Mouse (Mus musculus) liver, embryonic 11.5 days (tissue): ENCODE measurements at regions not wholly inside any gene's neighbourhood (a gene's known extent, or its start where the extent isn't known, plus 50 kb on each side); places are given as distances from the start of the nearest gene placed in this dataset.
A peak's percentile ranks its signal among the peaks of the same experiment; 100 is the strongest.

Experiments
- ATAC-seq: fragments of 200-750 bp; cut with Nextera tagmentation; replicated peaks from 2 replicates; pipeline ENCODE4 v1.8.0; 2017; ENCODE audit warnings: moderate number of reproducible peaks, mild to moderate bottlenecking, moderate TSS enrichment, moderate library complexity; ENCODE audit not compliant: low FRiP score
- DNase-seq: peaks from one replicate; pipeline ENCODE4 v3.0.0-alpha.2; 2017; ENCODE audit warnings: low spot score
- H3K27ac ChIP-seq: fragments of 300-500 bp; sonication (generic); 2 replicates; pipeline ENCODE4 v1.5.1; 2014; ENCODE audit warnings: mild to moderate bottlenecking, low read depth, low read length, control low read depth
- H3K27me3 ChIP-seq: fragments of 300-500 bp; sonication (generic); replicated peaks from 2 replicates; pipeline ENCODE4 v1.6.1; 2014; ENCODE audit warnings: low read length, mixed read lengths; ENCODE audit not compliant: control insufficient read depth, insufficient read depth
- H3K36me3 ChIP-seq: fragments of 300-500 bp; sonication (generic); 2 replicates; pipeline ENCODE4 v1.6.1; 2014; ENCODE audit warnings: mild to moderate bottlenecking, low read length, moderate library complexity, mixed read lengths; ENCODE audit not compliant: control insufficient read depth, insufficient read depth
- H3K4me1 ChIP-seq: fragments of 300-500 bp; sonication (generic); replicated peaks from 2 replicates; pipeline ENCODE4 v1.6.1; 2014; ENCODE audit warnings: low read length, mixed read lengths; ENCODE audit not compliant: control insufficient read depth, insufficient read depth
- H3K4me2 ChIP-seq: fragments of 300-500 bp; sonication (generic); 2 replicates; pipeline ENCODE4 v1.6.1; 2014; ENCODE audit warnings: mild to moderate bottlenecking, control low read depth, moderate library complexity
- H3K4me3 ChIP-seq: fragments of 300-500 bp; sonication (generic); 2 replicates; pipeline ENCODE4 v1.5.1; 2014; ENCODE audit warnings: low read depth, low read length, control low read depth
- H3K9ac ChIP-seq: fragments of 300-500 bp; sonication (generic); 2 replicates; pipeline ENCODE4 v1.6.1; 2014; ENCODE audit warnings: low read depth, low read length, control low read depth
- H3K9me3 ChIP-seq: fragments of 300-500 bp; sonication (generic); 2 replicates; pipeline ENCODE4 v1.6.1; 2016; ENCODE audit warnings: low read length, inconsistent platforms, mixed read lengths; ENCODE audit not compliant: control insufficient read depth
- WGBS: fragments of 180-500 bp; shearing (Covaris S2); extraction: QIAGEN DNeasy Blood & Tissue Kit; methylation state at CpG from one replicate; pipeline ENCODE4 v1.1.7; 2014; 5-methylcytosine and 5-hydroxymethylcytosine counted together

DNA sequence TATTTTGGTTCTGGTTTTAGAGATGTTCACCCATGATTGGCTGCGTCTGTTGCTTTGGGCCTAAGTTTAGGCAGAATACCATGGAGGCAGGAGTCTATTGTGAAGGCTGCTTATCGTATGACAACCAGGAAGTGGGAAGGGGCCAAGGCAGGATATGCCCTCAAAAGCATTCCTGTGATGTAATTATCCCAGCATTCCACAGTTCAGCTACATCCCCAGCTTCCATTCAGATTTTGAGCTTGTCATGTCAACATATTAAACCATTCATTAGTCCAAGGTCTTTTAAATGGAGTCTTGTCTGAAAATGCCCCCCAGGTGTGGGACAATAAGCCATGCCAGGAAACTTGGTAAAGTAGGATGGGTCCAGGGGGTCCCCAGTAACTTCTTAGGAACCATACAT lies 79.3 kb upstream of the Ralgps2 start:
- WGBS, result 80% methylated on average over 2 of the region's 2 CpGs
- H3K9me3 ChIP-seq, result no peaks in the 10 kb centered on the region
- no peak overlapping the region for H3K9ac ChIP-seq
- no peak overlapping the region for H3K27ac ChIP-seq
- no peaks in the 10 kb centered on the region for H3K27me3 ChIP-seq
- H3K4me1 ChIP-seq, result peaks cover 5% of the 10 kb centered on the region; the same call in 1 of the 2 replicates
- no peaks in the 10 kb centered on the region for H3K36me3 ChIP-seq
- ATAC-seq, result no peak
- DNase-seq, result no peak
- H3K4me2 ChIP-seq, result no peak overlapping the region
- no peak overlapping the region for H3K4me3 ChIP-seq

DNA sequence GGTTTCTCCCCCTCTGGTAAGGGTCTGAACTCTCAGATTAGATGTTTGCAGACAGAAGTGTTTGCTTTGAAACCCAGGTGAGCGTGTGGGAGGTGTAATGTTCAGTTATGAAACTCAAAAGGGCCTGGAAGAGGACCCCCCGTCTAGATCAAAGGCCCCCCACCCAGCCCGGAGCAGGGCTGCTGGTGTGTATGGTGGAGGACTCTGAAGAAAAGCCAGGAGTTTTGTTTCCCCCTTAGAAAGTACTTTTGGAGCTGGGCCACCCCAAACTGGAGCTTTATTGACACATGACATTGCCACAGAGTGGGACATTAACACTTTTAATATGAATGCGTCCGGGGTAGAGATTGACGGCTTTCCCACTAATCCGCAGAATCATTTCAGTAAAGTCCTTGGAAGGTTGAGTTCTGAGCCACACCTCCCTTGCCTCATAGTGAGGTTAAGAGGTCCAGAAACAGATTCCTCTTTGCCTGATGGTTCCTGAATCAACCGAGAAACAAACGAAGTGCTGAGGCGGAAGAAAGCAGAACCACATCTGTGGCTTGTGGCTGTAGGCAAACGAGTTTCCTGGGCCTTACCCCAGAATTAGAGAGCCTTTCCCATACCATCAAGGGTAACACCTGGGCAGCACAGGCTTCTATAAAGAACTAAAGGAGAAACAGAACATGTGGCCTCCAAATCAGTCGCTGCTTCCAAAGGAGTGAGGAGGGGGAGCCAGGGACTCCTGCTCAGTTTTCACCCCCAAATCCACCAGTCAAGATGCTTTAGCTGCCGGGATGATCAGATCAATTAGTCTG lies 78.0 kb upstream of the Ralgps2 start:
- ATAC-seq (no peak), DNase-seq (no peak)
- Histone ChIP-seq H3K4me2 (no peak overlapping the region), H3K4me1 (peaks cover 5% of the 10 kb centered on the region; the same call in 1 of the 2 replicates), H3K27me3 (no peaks in the 10 kb centered on the region), H3K4me3 (no peak overlapping the region), H3K27ac (peak overlapping the region; percentile 46; the same call in 1 of the 2 replicates), H3K9ac (no peak overlapping the region), H3K9me3 (no peaks in the 10 kb centered on the region), H3K36me3 (no peaks in the 10 kb centered on the region)
- 67% methylated on average over 13 of the region's 13 CpGs for WGBS

DNA sequence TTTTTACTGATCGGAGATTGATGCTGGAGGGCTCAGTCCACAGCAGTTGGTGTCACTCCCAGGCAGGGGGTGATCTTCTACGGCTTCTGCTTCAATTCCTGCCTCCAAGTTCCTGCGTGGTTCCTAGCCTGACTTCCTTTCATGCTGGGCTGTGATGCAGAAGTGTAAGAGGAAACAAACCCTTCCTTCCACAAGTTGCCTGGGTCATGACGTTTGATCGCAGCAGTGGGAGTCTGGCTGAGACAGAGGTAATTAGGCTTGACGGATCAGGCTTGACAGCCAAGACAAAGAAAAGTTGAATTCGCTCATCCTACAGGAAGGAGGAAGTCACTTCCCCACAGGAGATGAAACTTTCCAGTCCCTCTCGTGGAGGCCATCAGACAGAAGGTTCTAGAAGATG lies 77.2 kb upstream of the Ralgps2 start:
- ATAC-seq (no peak), DNase-seq (no peak)
- Histone ChIP-seq H3K9ac (no peak overlapping the region), H3K36me3 (no peaks in the 10 kb centered on the region), H3K4me3 (no peak overlapping the region), H3K27ac (no peak overlapping the region), H3K27me3 (no peaks in the 10 kb centered on the region), H3K4me1 (peaks cover 5% of the 10 kb centered on the region; the same call in 1 of the 2 replicates), H3K4me2 (no peak overlapping the region), H3K9me3 (no peaks in the 10 kb centered on the region)
- WGBS, result 42% methylated on average over 8 of the region's 8 CpGs

DNA sequence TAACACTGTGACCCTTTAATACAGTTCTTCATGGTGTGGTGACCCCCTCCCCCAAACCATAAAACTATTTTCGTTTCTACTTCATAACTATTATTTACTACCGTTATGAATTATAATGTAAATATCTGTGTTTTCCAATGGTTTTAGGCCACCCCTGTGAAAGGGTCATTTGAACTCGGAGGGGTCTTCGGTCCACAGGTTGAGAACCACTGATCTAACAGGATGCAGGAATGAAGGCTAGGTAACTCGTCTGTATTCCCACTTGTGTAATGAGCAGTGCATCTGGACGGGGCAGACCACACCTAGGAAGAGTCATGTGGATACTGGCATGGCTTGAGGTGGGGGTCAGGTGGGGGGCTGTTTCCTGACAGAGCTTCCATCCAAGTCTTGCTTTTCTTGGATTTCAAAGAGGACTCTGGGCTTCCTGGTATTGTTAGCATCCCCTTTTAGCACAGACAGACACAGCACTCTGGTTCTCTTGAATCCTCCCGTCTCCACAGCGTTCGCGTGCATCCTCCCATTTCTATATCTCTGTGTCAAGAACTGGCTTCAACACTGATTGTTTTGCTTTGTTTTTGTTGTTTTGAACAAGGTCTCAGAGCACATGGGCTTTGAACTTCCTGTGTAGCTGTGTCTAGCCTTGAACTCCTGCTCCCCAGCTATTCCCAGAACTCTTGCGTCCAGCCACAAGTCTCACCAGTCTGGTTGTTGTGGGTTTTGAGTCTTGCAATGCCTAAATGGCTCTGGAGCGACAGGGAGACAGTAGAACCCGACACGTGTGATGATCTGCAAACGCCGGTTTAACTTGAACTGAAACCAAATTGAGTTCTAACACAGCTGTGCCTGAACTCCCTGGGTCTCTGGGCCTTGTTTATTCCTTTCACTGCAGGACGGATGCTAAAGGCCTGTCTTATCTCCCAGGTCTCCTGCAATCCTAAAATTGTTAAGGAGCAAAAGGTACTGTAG lies 75.4 kb upstream of the Ralgps2 start:
- Histone ChIP-seq H3K4me1 (peaks cover 5% of the 10 kb centered on the region; the same call in 1 of the 2 replicates), H3K9me3 (no peaks in the 10 kb centered on the region), H3K9ac (no peak overlapping the region), H3K36me3 (no peaks in the 10 kb centered on the region), H3K4me3 (no peak overlapping the region), H3K27ac (0 out of 2 replicates have a peak overlapping the region, but pooled peaks have one; percentile 8), H3K27me3 (no peaks in the 10 kb centered on the region), H3K4me2 (no peak overlapping the region)
- 82% methylated on average over 17 of the region's 17 CpGs for WGBS
- ATAC-seq, result no peak
- no peak for DNase-seq

DNA sequence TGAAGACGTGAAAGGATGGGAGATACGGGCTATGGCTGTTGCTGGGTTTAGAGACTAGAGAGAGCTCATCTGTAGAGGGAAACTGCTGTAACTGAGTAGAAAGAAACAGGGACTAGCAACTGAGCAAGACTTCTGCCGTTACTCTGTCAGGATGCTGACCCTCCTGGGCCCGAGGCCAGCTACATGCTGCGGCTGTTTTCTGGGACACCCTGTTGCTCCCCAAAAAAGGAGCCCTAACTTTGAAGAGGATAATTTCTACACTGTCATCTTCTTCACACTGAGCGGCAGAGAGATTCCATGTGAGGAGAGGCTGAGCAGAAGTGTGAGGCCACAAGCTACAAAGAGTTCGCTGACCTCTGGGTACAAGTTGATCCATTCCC lies 74.2 kb upstream of the Ralgps2 start:
- ATAC-seq, result no peak
- 79% methylated on average over 7 of the region's 7 CpGs for WGBS

DNA sequence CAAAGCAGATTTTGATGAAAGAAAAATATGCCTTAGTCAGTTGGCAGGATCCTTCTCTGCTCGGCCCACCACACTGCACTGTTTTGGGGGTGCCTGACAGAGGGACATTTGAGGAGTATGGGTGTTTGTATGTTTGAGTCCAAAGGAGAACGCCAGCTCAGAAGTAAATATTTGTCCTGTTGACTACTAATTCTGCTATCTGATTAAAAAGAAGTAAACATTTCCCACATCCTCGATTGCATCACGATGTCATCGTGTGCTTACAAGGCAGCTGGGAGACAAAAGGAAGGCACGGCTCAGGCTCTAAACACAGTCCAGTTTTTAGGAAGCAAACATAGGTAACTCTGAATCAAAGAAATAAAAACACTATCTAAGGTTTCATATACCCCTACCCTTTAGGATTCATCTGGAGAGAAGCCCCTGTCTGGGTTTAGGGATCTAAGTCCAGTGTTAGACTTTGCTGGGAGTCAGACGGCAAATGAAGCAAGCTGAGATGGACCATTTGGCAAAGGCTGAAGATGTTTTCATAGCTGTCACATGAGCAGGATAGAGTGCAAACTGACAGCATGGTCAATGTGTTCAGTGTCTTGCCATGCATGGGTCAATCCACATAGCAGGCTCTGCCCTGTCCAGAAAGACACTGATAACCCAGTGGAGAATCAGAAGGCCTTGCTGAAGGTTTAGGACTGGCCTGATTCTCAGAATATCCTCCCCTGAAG lies 73.7 kb upstream of the Ralgps2 start:
- Histone ChIP-seq H3K9ac (no peak overlapping the region), H3K4me3 (no peak overlapping the region), H3K27me3 (no peaks in the 10 kb centered on the region), H3K36me3 (no peaks in the 10 kb centered on the region), H3K9me3 (no peaks in the 10 kb centered on the region), H3K4me1 (peaks cover 5% of the 10 kb centered on the region; the same call in 1 of the 2 replicates), H3K4me2 (no peak overlapping the region), H3K27ac (no peak overlapping the region)
- 62% methylated on average over 7 of the region's 7 CpGs for WGBS
- DNase-seq, result no peak
- no peak for ATAC-seq

More for the DNA sequence above, 74.2 kb upstream of the Ralgps2 start:
- Histone ChIP-seq H3K4me2 (no peak overlapping the region), H3K9ac (no peak overlapping the region), H3K4me1 (peaks cover 5% of the 10 kb centered on the region; the same call in 1 of the 2 replicates), H3K27ac (no peak overlapping the region), H3K9me3 (no peaks in the 10 kb centered on the region), H3K36me3 (no peaks in the 10 kb centered on the region), H3K27me3 (no peaks in the 10 kb centered on the region), H3K4me3 (no peak overlapping the region)
- DNase-seq, result no peak

DNA sequence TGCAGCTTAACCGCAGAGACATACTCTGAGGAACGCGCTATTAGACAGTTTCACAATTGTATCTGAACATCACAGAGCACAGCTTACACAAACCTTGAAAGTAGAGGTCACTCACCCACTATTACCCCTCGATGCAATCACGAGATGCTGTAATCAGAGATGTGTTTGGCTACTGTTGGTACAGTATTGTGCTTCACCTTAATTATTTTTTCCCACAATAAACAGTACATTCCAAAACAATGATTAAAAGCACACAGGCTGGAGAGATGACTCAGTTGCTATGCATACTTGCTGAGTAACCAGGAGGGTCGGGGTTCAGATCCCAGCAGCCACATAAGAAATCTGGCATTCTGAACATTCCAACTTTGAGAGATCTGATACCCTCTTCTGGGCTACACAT lies 71.8 kb upstream of the Ralgps2 start:
- no peak overlapping the region for H3K4me2 ChIP-seq
- no peak overlapping the region for H3K4me3 ChIP-seq
- no peaks in the 10 kb centered on the region for H3K27me3 ChIP-seq
- peaks cover 3% of the 10 kb centered on the region; the same call in 1 of the 2 replicates for H3K4me1 ChIP-seq
- ATAC-seq (no peak), DNase-seq (no peak)
- H3K36me3 ChIP-seq, result no peaks in the 10 kb centered on the region
- no peak overlapping the region for H3K27ac ChIP-seq
- H3K9ac ChIP-seq, result no peak overlapping the region
- H3K9me3 ChIP-seq, result no peaks in the 10 kb centered on the region
- 90% methylated on average over 6 of the region's 6 CpGs for WGBS

DNA sequence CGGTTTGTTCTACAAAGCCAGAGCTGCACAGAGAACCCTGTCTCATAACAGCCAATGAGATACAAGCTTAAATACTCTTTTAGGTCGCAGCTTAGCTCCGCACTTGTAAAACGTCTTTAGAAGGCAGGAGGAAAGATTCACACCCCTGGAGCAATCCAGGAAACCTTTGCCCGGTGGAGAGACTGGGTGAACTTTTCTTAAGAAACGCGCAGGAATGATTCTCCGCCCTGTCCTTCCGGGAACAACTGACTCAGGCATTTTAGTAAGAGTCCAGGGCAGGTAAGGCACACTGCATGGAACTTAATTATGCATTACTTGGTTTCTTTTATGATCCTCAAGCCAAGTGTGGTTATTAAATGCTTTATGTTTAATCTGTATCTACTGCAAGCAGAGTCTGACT lies 70.0 kb upstream of the Ralgps2 start:
- H3K4me2 ChIP-seq, result no peak overlapping the region
- no peaks in the 10 kb centered on the region for H3K27me3 ChIP-seq
- WGBS, result 80% methylated on average over 9 of the region's 9 CpGs
- DNase-seq (no peak), ATAC-seq (no peak)
- no peaks in the 10 kb centered on the region for H3K4me1 ChIP-seq
- H3K9me3 ChIP-seq, result no peaks in the 10 kb centered on the region
- no peak overlapping the region for H3K4me3 ChIP-seq
- no peaks in the 10 kb centered on the region for H3K36me3 ChIP-seq
- no peak overlapping the region for H3K27ac ChIP-seq
- no peak overlapping the region for H3K9ac ChIP-seq
